Mouse (Mus musculus) spleen, adult 2 months (tissue): ENCODE measurements around the gene Olfr810.

ENCODE experiments used
- CTCF ChIP-seq: fragments of 200-500 bp; IDR thresholded peaks from 2 replicates; pipeline ENCODE4 v1.5.1; 2011; ENCODE audit warnings: mild to moderate bottlenecking, inconsistent platforms; ENCODE audit not compliant: insufficient read depth, insufficient read length, insufficient replicate concordance; ENCODE audit errors: extremely low read depth
- POLR2A ChIP-seq: fragments of 200-500 bp; IDR thresholded peaks from 2 replicates; pipeline ENCODE4 v1.6.1; 2011; ENCODE audit warnings: low read depth, low read length, inconsistent platforms

GRCm38 (mm10) chr10:129765182-129765581 lies 29.5 kb downstream of the Olfr810 start, which contains the start of gene Olfr808:
- TF ChIP-seq CTCF (no peak), POLR2A (no peak)
